Mouse (Mus musculus): ENCODE results near the gene Mlph. TPM values are rescaled to one million over a fixed set of nuclear protein-coding genes. Genes with fewer than 3 reads are reported as not detected.

Mlph gene
- total and polyA plus RNA-seq, 3 experiments, result not detected

- ATAC-seq (ENCODE audit: extremely low read depth, insufficient number of reproducible peaks, low FRiP score, poor library complexity, severe bottlenecking) (no peak), DNase-seq (ENCODE audit: low spot score) (no peak)
- Histone ChIP-seq H3K9me3 (replicated peaks) (peaks cover 69% of the 10 kb centered on the region), H3K4me3 (ENCODE audit: low read depth, low read length) (no peak overlapping the region), H3K36me3 (replicated peaks) (no peaks in the 10 kb centered on the region), H3K27me3 (ENCODE audit: insufficient read depth, low read length) (no peaks in the 10 kb centered on the region), H3K4me1 (ENCODE audit: insufficient read depth, low read depth, low read length) (no peaks in the 10 kb centered on the region)
- TF ChIP-seq CTCF (IDR thresholded peaks at IDR 0.05; ENCODE audit: low read depth, low read length) (no peak), POLR2AphosphoS5 (IDR thresholded peaks at IDR 0.05; ENCODE audit: insufficient replicate concordance, low read depth, low read length) (no peak), GATA2 (IDR thresholded peaks at IDR 0.05; ENCODE audit: borderline replicate concordance, low read depth, low read length) (no peak), GATA1 (IDR thresholded peaks at IDR 0.05; ENCODE audit: borderline replicate concordance, low read length) (no peak), TAL1 (conservative IDR thresholded peaks at IDR 0.05; ENCODE audit: low read depth, low read length) (no peak)
These were observed 61.1 kb downstream of the Mlph start for GRCm38 (mm10) chr1:90975960-90976359.

- Histone ChIP-seq H3K36me3 (replicated peaks) (no peaks in the 10 kb centered on the region), H3K4me3 (ENCODE audit: low read depth, low read length) (no peak overlapping the region), H3K9me3 (replicated peaks) (peaks cover 46% of the 10 kb centered on the region), H3K27me3 (ENCODE audit: insufficient read depth, low read length) (no peaks in the 10 kb centered on the region), H3K4me1 (ENCODE audit: insufficient read depth, low read depth, low read length) (no peaks in the 10 kb centered on the region)
- TF ChIP-seq TAL1 (conservative IDR thresholded peaks at IDR 0.05; ENCODE audit: low read depth, low read length) (no peak), GATA2 (IDR thresholded peaks at IDR 0.05; ENCODE audit: borderline replicate concordance, low read depth, low read length) (no peak), GATA1 (IDR thresholded peaks at IDR 0.05; ENCODE audit: borderline replicate concordance, low read length) (no peak), POLR2AphosphoS5 (IDR thresholded peaks at IDR 0.05; ENCODE audit: insufficient replicate concordance, low read depth, low read length) (no peak), CTCF (IDR thresholded peaks at IDR 0.05; ENCODE audit: low read depth, low read length) (no peak)
- DNase-seq (ENCODE audit: low spot score) (no peak), ATAC-seq (ENCODE audit: extremely low read depth, insufficient number of reproducible peaks, low FRiP score, poor library complexity, severe bottlenecking) (no peak)
These were observed 65.9 kb downstream of the Mlph start for GRCm38 (mm10) chr1:90980638-90981330.

- TF ChIP-seq CTCF (IDR thresholded peaks at IDR 0.05; ENCODE audit: low read depth, low read length), result no peak
- TF ChIP-seq GATA1 (IDR thresholded peaks at IDR 0.05; ENCODE audit: borderline replicate concordance, low read length), result no peak
- no peak for TF ChIP-seq GATA2 (IDR thresholded peaks at IDR 0.05; ENCODE audit: borderline replicate concordance, low read depth, low read length)
- no peak for TF ChIP-seq TAL1 (conservative IDR thresholded peaks at IDR 0.05; ENCODE audit: low read depth, low read length)
- TF ChIP-seq POLR2AphosphoS5 (IDR thresholded peaks at IDR 0.05; ENCODE audit: insufficient replicate concordance, low read depth, low read length), result no peak
- no peaks in the 10 kb centered on the region for H3K27me3 ChIP-seq (ENCODE audit: insufficient read depth, low read length)
- no peak overlapping the region for H3K4me3 ChIP-seq (ENCODE audit: low read depth, low read length)
- peaks cover 40% of the 10 kb centered on the region for H3K9me3 ChIP-seq (replicated peaks)
- no peaks in the 10 kb centered on the region for H3K36me3 ChIP-seq (replicated peaks)
- H3K4me1 ChIP-seq (ENCODE audit: insufficient read depth, low read depth, low read length), result no peaks in the 10 kb centered on the region
- DNase-seq (ENCODE audit: low spot score) (no peak), ATAC-seq (ENCODE audit: extremely low read depth, insufficient number of reproducible peaks, low FRiP score, poor library complexity, severe bottlenecking) (no peak)
These were observed 66.5 kb downstream of the Mlph start for GRCm38 (mm10) chr1:90981346-90981745.

- DNase-seq (ENCODE audit: low spot score) (no peak), ATAC-seq (ENCODE audit: extremely low read depth, insufficient number of reproducible peaks, low FRiP score, poor library complexity, severe bottlenecking) (no peak)
- H3K27me3 ChIP-seq (ENCODE audit: insufficient read depth, low read length), result no peaks in the 10 kb centered on the region
- TF ChIP-seq CTCF (IDR thresholded peaks at IDR 0.05; ENCODE audit: low read depth, low read length) (no peak), GATA1 (IDR thresholded peaks at IDR 0.05; ENCODE audit: borderline replicate concordance, low read length) (no peak)
- peaks cover 50% of the 10 kb centered on the region for H3K9me3 ChIP-seq (replicated peaks)
- H3K4me1 ChIP-seq (ENCODE audit: insufficient read depth, low read depth, low read length), result no peaks in the 10 kb centered on the region
- no peaks in the 10 kb centered on the region for H3K36me3 ChIP-seq (replicated peaks)
- no peak overlapping the region for H3K4me3 ChIP-seq (ENCODE audit: low read depth, low read length)
These were observed 81.0 kb downstream of the Mlph start for GRCm38 (mm10) chr1:90995916-90996315.

GRCm38 (mm10) chr1:90997136-90997535 is 82.3 kb downstream of the Mlph start:
- Histone ChIP-seq H3K9me3 (replicated peaks) (peaks cover 63% of the 10 kb centered on the region), H3K27me3 (ENCODE audit: insufficient read depth, low read length) (no peaks in the 10 kb centered on the region), H3K36me3 (replicated peaks) (no peaks in the 10 kb centered on the region), H3K4me1 (ENCODE audit: insufficient read depth, low read depth, low read length) (no peaks in the 10 kb centered on the region), H3K4me3 (ENCODE audit: low read depth, low read length) (no peak overlapping the region)
- TF ChIP-seq CTCF (IDR thresholded peaks at IDR 0.05; ENCODE audit: low read depth, low read length) (no peak), GATA1 (IDR thresholded peaks at IDR 0.05; ENCODE audit: borderline replicate concordance, low read length) (no peak), TAL1 (conservative IDR thresholded peaks at IDR 0.05; ENCODE audit: low read depth, low read length) (no peak), POLR2AphosphoS5 (IDR thresholded peaks at IDR 0.05; ENCODE audit: insufficient replicate concordance, low read depth, low read length) (no peak), GATA2 (IDR thresholded peaks at IDR 0.05; ENCODE audit: borderline replicate concordance, low read depth, low read length) (no peak)
- DNase-seq (ENCODE audit: low spot score), result no peak
- no peak for ATAC-seq (ENCODE audit: extremely low read depth, insufficient number of reproducible peaks, low FRiP score, poor library complexity, severe bottlenecking)

- Histone ChIP-seq H3K4me1 (ENCODE audit: insufficient read depth, low read depth, low read length) (no peaks in the 10 kb centered on the region), H3K27me3 (ENCODE audit: insufficient read depth, low read length) (no peaks in the 10 kb centered on the region), H3K4me3 (ENCODE audit: low read depth, low read length) (no peak overlapping the region), H3K36me3 (replicated peaks) (no peaks in the 10 kb centered on the region), H3K9me3 (replicated peaks) (peaks cover 65% of the 10 kb centered on the region)
- no peak for TF ChIP-seq TAL1 (conservative IDR thresholded peaks at IDR 0.05; ENCODE audit: low read depth, low read length)
- no peak for TF ChIP-seq CTCF (IDR thresholded peaks at IDR 0.05; ENCODE audit: low read depth, low read length)
- TF ChIP-seq GATA2 (IDR thresholded peaks at IDR 0.05; ENCODE audit: borderline replicate concordance, low read depth, low read length), result no peak
- no peak for TF ChIP-seq POLR2AphosphoS5 (IDR thresholded peaks at IDR 0.05; ENCODE audit: insufficient replicate concordance, low read depth, low read length)
- TF ChIP-seq GATA1 (IDR thresholded peaks at IDR 0.05; ENCODE audit: borderline replicate concordance, low read length), result no peak
- DNase-seq (ENCODE audit: low spot score) (no peak), ATAC-seq (ENCODE audit: extremely low read depth, insufficient number of reproducible peaks, low FRiP score, poor library complexity, severe bottlenecking) (no peak)
These were observed 82.8 kb downstream of the Mlph start for GRCm38 (mm10) chr1:90997641-90998040.

Data from G1E (cell line).